9 mouse cellular contexts compared by ENCODE assay signal in genomic region chr9:64639664-64640063, GRCm38 (mm10).
DNase-seq lines count a peak whose midpoint lies in the region; ATAC-seq lines count a peak whose summit lies in the region.
"Had no signal": no experiment of that assay in that cellular context is flagged by ENCODE, and none has a peak within 500 bp of the region (broad histone marks: within the 10 kb centered on the region; RNA-seq: fewer than 3 reads in every experiment).

No protein-coding gene starts in this region.

- no peak overlapping the region for H3K4me3 ChIP-seq in forebrain, embryonic 13.5 days
- H3K4me3 ChIP-seq: stomach, embryonic 15.5 days had no signal

- H3K27ac ChIP-seq in forebrain, embryonic 13.5 days = no peak overlapping the region
- H3K27ac ChIP-seq: stomach, embryonic 15.5 days had no signal

- H3K9me3 ChIP-seq in forebrain, embryonic 13.5 days (replicated peaks) = no peaks in the 10 kb centered on the region
- H3K9me3 ChIP-seq: stomach, embryonic 15.5 days had no signal

- 11% methylated on average over 5 of the region's 5 CpGs for WGBS in forebrain, embryonic 13.5 days

- no peaks in the 10 kb centered on the region for H3K36me3 ChIP-seq in forebrain, embryonic 13.5 days (ENCODE audit: poor library complexity, severe bottlenecking)
- H3K36me3 ChIP-seq: stomach, embryonic 15.5 days had no signal

- no peak overlapping the region for H3K9ac ChIP-seq in forebrain, embryonic 13.5 days
- H3K9ac ChIP-seq: stomach, embryonic 15.5 days had no signal

- ATAC-seq in forebrain, embryonic 13.5 days = 0 out of 2 replicates have a peak, but pooled peaks have one; percentile 30

- H3K4me2 ChIP-seq in forebrain, embryonic 13.5 days = no peak overlapping the region
- H3K4me2 ChIP-seq: stomach, embryonic 15.5 days had no signal

- peaks cover 47% of the 10 kb centered on the region for H3K27me3 ChIP-seq in forebrain, embryonic 13.5 days

- intact Hi-C loops in gastrocnemius, postnatal 36 days (cut with DNase I) = loop anchor here (2.0 to 5.0 kb wide), 2 partner anchors 245 to 292 kb away; no protein-coding TSS in a partner anchor

- peaks cover 30% of the 10 kb centered on the region for H3K4me1 ChIP-seq in forebrain, embryonic 13.5 days

- peak; percentile 38 for DNase-seq in gastrocnemius, adult 18-20 months (ENCODE audit: low spot score)
- DNase-seq in gastrocnemius, postnatal 36 days = no peak
- DNase-seq in CD4-positive helper T cell, adult 2 months (ENCODE audit: low read depth, low spot score) = peak; percentile 27
- DNase-seq in c-Kit-positive CD71-positive TER-119-negative erythroid progenitor cells, embryonic 14.5 days (ENCODE audit: low read depth) = peak; percentile 14
- peak; percentile 50 to 70 for DNase-seq in kidney, postnatal 25 days
- DNase-seq in lung, postnatal 25 days (ENCODE audit: low spot score) = peak; percentile 38
- peak; percentile 42 for DNase-seq in thymus, postnatal 14 days

Comparison
In these comparisons a context has a peak if more than half of its experiments do, and no peak if none do; other contexts are left out.
1. DNase-seq: peak in gastrocnemius, adult 18-20 months (single experiment), CD4-positive helper T cell, adult 2 months (single experiment), c-Kit-positive CD71-positive TER-119-negative erythroid progenitor cells, embryonic 14.5 days (single experiment), kidney, postnatal 25 days (2 of 2), lung, postnatal 25 days (single experiment) and thymus, postnatal 14 days (single experiment); none in gastrocnemius, postnatal 36 days (0 of 2).